Mouse (Mus musculus) right cerebral cortex, postnatal 4 days (tissue): Measurements from ENCODE around the gene Dao.

Experiments
- DNase-seq: peaks from one replicate; pipeline ENCODE4 v3.0.0-alpha.2; 2022

Gene Dao

DNA sequence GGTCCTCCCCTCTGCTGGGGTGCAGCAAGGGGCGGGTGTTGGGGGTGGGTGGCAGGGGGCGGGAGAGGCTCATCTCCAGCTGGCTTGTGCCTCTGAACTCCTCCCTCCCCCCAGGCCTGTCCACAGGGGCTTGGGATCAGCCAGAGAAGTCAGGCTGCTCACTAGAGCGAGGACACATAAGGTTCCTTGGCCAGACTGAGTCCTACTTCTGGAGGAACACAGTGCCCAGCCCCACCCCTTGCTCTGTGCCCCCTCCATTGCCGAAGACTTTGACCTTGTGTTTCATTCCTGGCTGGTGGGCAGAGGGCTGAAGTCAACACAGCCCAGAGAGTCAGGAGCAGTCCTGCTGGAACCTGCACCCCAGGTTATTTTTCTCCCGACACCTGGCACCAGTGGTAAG lies at the start of gene Dao:
Dao (plus strand) TSS at position 162 of the 400 bp plus-strand sequence.
- no peak for DNase-seq

GRCm38 (mm10) chr5:113954421-113954820 lies 49.1 kb upstream of the Dao start:
- peak; percentile 89 for DNase-seq

GRCm38 (mm10) chr5:113955281-113955680 lies 48.2 kb upstream of the Dao start:
- DNase-seq = no peak

GRCm38 (mm10) chr5:113955691-113956090 lies 47.8 kb upstream of the Dao start:
- DNase-seq = no peak

- peak; percentile 98 for DNase-seq
Measured at GRCm38 (mm10) chr5:113956510-113956909, 47.0 kb upstream of the Dao start.

DNA sequence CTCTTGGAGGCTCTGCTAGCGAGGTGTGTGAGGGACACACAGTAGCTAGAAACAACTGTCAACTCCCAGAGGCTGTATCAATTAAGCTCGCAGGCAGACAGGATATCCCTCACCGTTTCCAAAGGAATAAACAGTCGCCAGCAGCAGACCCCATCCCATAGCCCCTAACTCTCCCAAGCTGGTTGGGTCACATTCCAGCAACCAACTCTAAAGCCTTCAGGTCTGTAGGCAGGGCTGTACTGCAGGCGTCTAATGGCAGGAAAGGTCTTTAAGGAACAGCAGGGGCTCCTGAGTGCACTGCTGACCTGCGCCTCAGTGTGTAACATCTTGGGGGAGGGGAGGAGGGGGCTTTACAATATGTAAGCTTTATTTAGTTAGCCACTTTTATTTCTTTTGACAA lies 44.5 kb upstream of the Dao start:
- DNase-seq = no peak

DNA sequence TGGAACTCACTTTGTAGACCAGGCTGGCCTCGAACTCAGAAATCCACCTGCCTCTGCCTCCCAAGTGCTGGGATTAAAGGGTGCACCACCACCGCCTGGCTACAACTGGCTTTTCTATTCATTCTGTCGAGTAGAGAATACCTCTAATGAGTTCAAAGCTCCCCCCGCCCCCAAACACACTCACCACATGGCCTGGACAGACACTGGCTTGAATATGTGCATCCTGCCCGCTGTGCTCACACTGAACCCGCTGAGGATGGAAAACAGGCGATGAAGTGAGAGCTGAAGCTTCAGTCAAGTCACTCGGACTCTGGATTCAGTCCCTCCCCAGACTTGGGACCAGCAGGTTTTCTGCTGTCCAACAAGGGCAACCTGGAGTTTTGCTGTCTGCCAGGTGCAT lies 43.1 kb upstream of the Dao start:
- no peak for DNase-seq

GRCm38 (mm10) chr5:113961776-113962175 lies 41.7 kb upstream of the Dao start:
- no peak for DNase-seq

GRCm38 (mm10) chr5:113964972-113965371 lies 38.5 kb upstream of the Dao start:
- DNase-seq = no peak

- DNase-seq = no peak
Measured at GRCm38 (mm10) chr5:113965659-113966185, 37.8 kb upstream of the Dao start.

GRCm38 (mm10) chr5:113966452-113967150 lies 36.9 kb upstream of the Dao start:
- no peak for DNase-seq

GRCm38 (mm10) chr5:113968371-113968770 lies 35.1 kb upstream of the Dao start:
- DNase-seq = no peak

DNA sequence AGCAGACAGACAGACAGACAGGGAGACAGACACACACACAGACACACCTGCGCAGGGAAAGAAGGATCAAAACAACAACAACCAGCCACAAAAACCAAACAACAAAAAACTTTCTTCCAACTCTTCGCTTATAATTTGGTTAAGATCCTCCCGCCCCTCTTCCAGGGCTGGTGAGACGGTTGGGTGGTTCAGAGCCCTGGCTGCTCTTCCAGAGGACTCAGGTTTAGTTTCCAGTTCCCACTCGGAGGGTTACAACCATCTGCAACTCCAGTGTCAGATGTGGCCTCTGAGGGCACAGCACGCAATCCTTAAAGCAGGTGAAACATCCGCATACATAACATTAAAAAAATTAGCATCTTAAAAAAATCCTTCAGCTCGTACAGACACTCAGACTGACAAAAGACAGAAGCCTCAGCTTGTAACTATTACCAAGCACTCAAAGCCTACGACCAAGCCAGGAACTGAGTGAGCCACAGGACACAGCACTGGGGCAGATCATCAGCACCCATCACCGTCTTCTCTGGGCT lies 32.0 kb upstream of the Dao start:
- DNase-seq = no peak

- DNase-seq = no peak
Measured at GRCm38 (mm10) chr5:113972589-113973515, 30.7 kb upstream of the Dao start.

- no peak for DNase-seq
Measured at GRCm38 (mm10) chr5:113973790-113974189, 29.7 kb upstream of the Dao start.

GRCm38 (mm10) chr5:113974576-113974975 lies 28.9 kb upstream of the Dao start:
- no peak for DNase-seq

DNA sequence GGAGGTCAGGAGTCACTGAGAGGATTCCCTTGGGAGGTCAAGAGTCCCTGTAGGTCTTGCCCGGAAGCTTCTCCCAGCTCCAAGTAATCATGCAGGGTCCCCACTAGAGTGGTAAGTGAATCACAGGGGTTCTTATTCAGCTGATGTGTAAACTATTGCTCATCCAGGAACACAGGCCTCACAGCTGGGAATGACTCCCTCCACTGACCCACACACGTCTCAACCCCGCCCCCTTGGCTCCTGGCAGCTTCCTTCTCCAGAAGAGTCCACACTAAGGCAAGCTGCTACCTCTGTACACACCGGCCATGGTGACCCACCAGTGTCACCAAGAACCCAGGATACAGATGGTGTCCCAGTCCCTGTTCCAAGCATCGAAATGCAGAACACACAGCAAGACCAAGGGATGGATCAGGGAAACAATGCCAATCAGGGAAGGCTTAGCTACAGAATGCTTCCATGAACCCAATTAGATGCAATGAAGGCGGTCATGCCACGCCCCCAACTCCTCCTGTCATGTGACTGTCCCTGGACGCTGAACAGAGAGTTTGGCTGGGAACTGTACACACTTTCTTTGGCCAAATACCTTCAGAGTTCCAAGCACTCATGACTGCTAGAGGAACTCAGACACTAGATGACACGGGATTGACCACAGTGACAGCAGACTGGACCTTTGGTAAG lies 27.8 kb upstream of the Dao start:
- DNase-seq = no peak

GRCm38 (mm10) chr5:113976597-113976996 lies 26.9 kb upstream of the Dao start:
- DNase-seq = no peak

DNA sequence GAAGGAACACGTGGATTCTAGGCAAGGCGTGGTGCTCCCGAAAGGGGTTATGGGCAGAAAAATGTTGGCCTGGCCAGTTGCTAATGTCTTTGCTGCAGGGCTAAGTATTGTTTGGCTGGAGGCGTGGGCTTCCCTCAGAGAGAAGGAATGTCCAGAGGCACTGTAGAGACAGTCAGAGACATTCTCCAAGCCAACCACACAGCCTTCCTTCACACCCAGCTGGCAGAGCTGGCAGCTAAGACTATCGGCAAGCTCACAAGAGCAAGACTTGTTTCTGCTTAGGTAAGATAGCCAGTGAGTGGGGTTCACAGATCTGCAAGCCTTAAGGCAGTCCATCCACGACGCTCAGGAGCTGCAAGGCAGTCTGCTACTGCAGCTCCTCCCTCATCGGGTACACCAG lies 26.2 kb upstream of the Dao start:
- DNase-seq = no peak

DNA sequence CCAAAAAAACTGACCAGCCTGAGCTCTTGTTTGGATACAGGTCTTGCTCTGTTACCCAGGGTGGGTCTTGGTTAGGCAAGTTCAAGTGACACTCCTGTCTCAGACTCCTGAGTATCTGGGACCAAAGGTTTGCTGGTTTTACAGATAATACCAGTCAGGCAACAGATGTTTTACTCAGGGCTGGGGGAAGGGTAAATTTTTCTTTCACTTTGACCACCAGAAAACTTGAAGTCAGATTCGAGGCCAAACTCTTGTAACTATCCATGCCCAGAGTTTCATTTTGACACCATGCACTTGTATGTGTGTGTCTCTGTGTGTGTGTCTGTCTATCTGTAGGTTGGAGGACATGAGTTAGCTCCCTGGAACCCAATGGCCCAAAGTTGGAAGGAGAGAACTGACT lies 23.0 kb upstream of the Dao start:
- no peak for DNase-seq

- no peak for DNase-seq
Measured at GRCm38 (mm10) chr5:113981171-113981570, 22.3 kb upstream of the Dao start.

GRCm38 (mm10) chr5:113981843-113982242 lies 21.7 kb upstream of the Dao start:
- DNase-seq = no peak

DNA sequence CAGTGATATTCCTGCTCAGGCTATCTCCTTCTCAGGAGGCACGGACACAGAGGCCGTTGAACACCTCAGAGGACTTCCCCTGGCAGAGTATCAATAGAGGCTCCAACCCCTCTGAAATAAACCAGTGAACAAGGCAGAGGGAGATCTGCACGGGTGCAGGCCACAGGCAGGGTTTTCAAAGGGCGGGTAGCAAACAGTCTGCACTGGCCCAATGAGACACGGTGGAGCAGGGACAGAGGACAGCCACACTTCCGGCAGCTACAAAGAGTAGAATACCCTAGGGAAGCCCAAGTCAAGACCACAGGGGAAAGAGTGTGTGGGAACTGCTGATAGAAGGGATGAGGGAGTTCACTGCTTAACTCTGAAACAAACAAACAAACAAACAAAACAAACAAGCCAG lies 20.0 kb upstream of the Dao start:
- DNase-seq = no peak
